Mouse (Mus musculus) embryo, embryonic 11 days (tissue): ENCODE measurements around the gene Tnk2.

ENCODE experiments used
- DNase-seq: peaks from one replicate; pipeline ENCODE4 v3.0.0-alpha.2; 2015

Gene Tnk2

DNA sequence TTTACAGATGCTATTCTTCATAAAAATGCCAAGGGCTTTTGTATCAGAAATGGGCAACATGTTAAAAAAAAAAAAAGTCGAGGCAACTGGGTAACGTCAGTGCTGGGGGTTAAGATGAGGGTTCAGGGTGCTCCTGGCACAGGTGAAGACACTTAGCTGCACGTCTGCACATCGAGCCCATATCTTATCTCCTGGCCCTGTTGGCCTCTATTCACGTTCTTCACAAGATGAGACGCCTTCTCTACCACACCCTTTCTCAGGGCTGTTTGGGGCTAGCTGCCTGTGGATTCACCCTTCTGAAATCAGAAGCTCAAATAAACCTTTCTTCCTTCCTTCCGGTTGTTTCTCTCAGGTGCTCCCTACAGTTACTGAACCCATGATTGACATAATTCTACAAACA, 79.5 kb downstream of the Tnk2 start:
- no peak for DNase-seq

DNA sequence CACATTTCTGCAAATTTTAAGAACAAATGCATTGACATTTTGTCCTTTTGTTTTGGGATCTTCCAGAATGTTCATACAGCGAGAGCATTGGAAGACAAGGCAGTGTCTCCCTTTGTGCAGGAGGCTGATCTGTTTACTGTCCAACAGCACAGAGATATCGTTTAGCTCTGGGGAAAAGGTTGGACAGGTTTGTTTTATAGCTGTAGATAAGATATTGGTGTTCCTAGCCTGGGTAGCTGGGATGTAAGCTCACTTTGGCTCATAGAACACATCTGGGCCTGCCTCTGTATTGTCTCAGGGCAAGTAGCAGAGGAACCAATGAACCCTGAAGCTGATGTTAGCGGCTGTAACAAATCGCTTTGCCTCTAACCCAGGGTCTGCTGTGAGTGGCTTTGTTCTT, 80.1 kb downstream of the Tnk2 start:
- DNase-seq = no peak

DNA sequence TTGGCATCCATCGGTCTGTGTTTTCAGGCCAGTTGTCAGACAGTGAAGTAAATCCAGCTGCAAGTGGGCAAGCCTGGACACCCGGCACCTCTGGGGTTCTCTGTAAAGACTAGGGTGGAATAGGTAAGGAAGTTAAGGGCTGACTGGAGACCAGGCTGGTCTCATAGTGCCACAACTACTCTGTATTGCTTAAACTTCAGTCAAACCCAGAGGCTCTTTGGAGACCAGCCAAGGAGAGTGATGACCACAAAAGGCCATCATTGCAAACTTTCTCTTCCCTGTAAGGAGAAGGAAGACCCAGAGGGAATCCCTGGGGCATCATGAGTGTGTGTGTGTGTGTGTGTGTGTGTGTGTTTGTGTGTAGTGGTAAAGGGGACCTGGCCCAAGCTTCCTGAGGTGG, 80.6 kb downstream of the Tnk2 start:
- DNase-seq = no peak

DNA sequence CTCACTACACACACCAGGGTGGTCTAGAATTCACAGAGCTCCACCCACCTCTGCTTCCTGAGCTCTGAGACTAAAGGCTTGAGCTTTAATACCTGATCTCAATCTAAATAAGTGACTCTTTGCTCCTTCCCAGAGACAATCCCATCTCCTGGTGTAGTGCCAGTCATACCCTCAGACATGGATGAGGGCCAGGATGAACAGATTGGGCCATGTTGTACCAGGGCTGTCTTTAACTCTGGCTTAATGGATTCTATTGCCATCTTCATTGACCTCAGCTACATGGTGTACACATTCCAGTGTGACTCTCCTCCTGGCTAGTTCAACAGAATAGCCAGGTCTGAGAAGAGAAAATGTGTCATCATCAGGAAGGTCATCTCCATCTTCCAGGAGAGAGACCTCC, 82.8 kb downstream of the Tnk2 start:
- no peak for DNase-seq

DNA sequence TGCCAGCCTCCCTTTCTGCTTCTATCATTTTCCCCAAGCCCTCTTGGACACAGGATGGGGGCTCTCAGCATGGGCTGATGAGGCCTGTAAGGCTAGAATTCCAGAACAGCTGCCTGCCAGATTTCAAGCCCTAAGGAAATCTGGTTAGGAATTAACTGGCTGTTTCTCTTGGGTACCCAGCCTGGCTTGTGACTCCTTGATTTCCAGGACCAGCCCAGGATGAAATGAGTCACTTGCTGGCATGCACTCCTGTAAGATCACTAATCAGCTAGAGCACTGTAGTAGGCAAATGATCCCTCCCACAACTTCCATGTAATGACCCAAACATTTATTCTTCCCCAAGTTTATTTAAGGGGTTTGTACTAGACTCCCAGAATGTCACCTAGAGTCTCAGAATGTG, 84.6 kb downstream of the Tnk2 start:
- no peak for DNase-seq

DNA sequence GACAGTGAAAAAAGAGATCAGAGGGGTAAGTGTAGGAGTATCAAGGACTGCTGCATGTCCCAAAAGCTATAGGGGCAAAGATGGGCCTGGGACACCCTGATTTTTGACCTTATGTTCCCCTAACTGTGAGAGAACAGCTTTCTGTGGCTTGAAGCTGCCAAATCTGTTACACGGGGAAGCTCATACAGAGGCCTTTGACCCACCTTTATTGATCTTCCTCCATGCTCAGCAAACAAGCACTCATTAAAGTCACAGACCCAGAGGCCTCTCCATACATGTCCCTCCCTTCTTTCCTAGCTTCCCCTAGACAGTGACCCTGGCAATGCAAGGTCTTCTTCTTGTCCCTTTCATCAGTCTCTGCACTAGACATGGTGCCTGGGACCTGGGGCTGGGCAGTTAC, 85.1 kb downstream of the Tnk2 start:
- no peak for DNase-seq
